Comparison of ENCODE assay signal across 22 mouse cellular contexts in the genomic region with DNA sequence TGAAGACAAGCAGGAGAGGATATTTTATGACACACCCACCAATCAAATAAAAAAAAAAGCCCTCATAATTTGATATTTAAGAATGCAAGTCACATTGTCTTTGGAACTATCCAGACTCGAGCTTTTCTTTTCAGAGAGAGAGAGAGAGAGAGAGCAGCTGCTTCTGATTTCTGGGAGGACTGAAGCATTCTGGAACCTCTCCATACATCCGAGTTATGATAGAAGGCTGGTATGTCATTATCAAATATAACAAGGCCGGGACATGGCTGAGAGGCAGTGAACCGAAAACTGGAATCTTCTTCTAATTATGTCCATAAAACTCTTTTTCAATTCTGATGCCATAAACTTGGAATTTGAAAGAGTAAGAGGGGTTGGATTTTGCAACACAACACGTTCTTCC.
DNase-seq lines count a peak whose midpoint lies in the region; ATAC-seq and TF ChIP-seq lines count a peak whose summit lies in the region.
"Had no signal": no experiment of that assay in that cellular context is flagged by ENCODE, and none has a peak within 500 bp of the region (broad histone marks: within the 10 kb centered on the region; RNA-seq: fewer than 3 reads in every experiment).

No protein-coding gene starts in this region.

- H3K4me1 ChIP-seq in limb, embryonic 14.5 days (ENCODE audit: control insufficient read depth, insufficient read depth, low read length), result no peaks in the 10 kb centered on the region
- peaks cover 6% of the 10 kb centered on the region; the same call in 1 of the 2 replicates for H3K4me1 ChIP-seq in limb, embryonic 10.5 days
- H3K4me1 ChIP-seq in midbrain, embryonic 16.5 days (ENCODE audit: control insufficient read depth, insufficient read depth, low read length), result no peaks in the 10 kb centered on the region
- H3K4me1 ChIP-seq: embryonic facial prominence, embryonic 15.5 days; forebrain, embryonic 10.5 days; forebrain, embryonic 12.5 days had no signal

- H3K27me3 ChIP-seq in limb, embryonic 14.5 days (ENCODE audit: control insufficient read depth, insufficient read depth, low read length), result no peaks in the 10 kb centered on the region
- H3K27me3 ChIP-seq in limb, embryonic 10.5 days (ENCODE audit: low read depth, poor library complexity, severe bottlenecking), result 0 out of 2 replicates have a peak, but pooled peaks cover 4% of the 10 kb centered on the region
- no peaks in the 10 kb centered on the region for H3K27me3 ChIP-seq in midbrain, embryonic 16.5 days (ENCODE audit: control insufficient read depth, insufficient read depth, low read depth, low read length)
- H3K27me3 ChIP-seq: embryonic facial prominence, embryonic 12.5 days; forebrain, embryonic 12.5 days had no signal

- DNase-seq in limb, embryonic 14.5 days (ENCODE audit: low spot score), result peak; percentile 52
- DNase-seq in limb, embryonic 10.5 days (ENCODE audit: low spot score), result no peak
- DNase-seq in Muller cell, postnatal 12 days (ENCODE audit: inconsistent ontology term), result peak; percentile 92
- DNase-seq in NIH3T3 (ENCODE audit: low read depth), result peak; percentile 41
- DNase-seq: adrenal gland, adult 2 months; adrenal gland, postnatal 10 days; adrenal gland, postnatal 25 days; cerebellum, adult 11 months; cerebellum, adult 18-20 months; cerebellum, adult 8-10 months; cerebellum, adult 9-11 months; cerebellum, postnatal 14 days; cerebellum, postnatal 36 days; embryo, embryonic 11 days had no signal

- H3K27ac ChIP-seq in limb, embryonic 14.5 days (replicated peaks; ENCODE audit: low read depth, low read length), result no peak overlapping the region
- no peak overlapping the region for H3K27ac ChIP-seq in limb, embryonic 10.5 days
- H3K27ac ChIP-seq in midbrain, embryonic 16.5 days (ENCODE audit: low read length), result no peak overlapping the region
- H3K27ac ChIP-seq: embryonic facial prominence, embryonic 12.5 days; embryonic facial prominence, embryonic 15.5 days; forebrain, embryonic 10.5 days; forebrain, embryonic 12.5 days had no signal

- 50% methylated on average over 5 of the region's 5 CpGs for WGBS in limb, embryonic 14.5 days
- 89% methylated on average over 5 of the region's 5 CpGs for WGBS in limb, embryonic 10.5 days
- 82% methylated on average over 5 of the region's 5 CpGs for WGBS in midbrain, embryonic 16.5 days

- TF ChIP-seq POLR2A in limb, embryonic 14.5 days (IDR thresholded peaks at IDR 0.05; ENCODE audit: borderline replicate concordance, extremely low read depth, insufficient read depth, insufficient read length), result no peak

- no peak for ATAC-seq in limb, embryonic 14.5 days (ENCODE audit: low FRiP score, low read depth)
- no peak for ATAC-seq in midbrain, embryonic 16.5 days
- ATAC-seq: forebrain, embryonic 14.5 days; forebrain, embryonic 16.5 days had no signal

- no peaks in the 10 kb centered on the region; the same call in 1 of the 2 replicates for H3K9me3 ChIP-seq in limb, embryonic 14.5 days (ENCODE audit: control insufficient read depth, low read length)
- H3K9me3 ChIP-seq in limb, embryonic 10.5 days (replicated peaks), result no peaks in the 10 kb centered on the region
- no peaks in the 10 kb centered on the region for H3K9me3 ChIP-seq in midbrain, embryonic 16.5 days (replicated peaks; ENCODE audit: control insufficient read depth, low read length, poor library complexity, severe bottlenecking)
- H3K9me3 ChIP-seq: embryonic facial prominence, embryonic 15.5 days; forebrain, embryonic 12.5 days had no signal

- H3K4me3 ChIP-seq in limb, embryonic 14.5 days (replicated peaks; ENCODE audit: low read length), result no peak overlapping the region
- H3K4me3 ChIP-seq in limb, embryonic 10.5 days, result no peak overlapping the region
- no peak overlapping the region for H3K4me3 ChIP-seq in midbrain, embryonic 16.5 days (ENCODE audit: low read depth, low read length)
- H3K4me3 ChIP-seq: embryonic facial prominence, embryonic 12.5 days; embryonic facial prominence, embryonic 15.5 days; erythroblast, embryonic 14.5 days; forebrain, embryonic 10.5 days; forebrain, embryonic 12.5 days had no signal

- H3K9ac ChIP-seq in limb, embryonic 14.5 days (ENCODE audit: low read depth, low read length, severe bottlenecking), result no peak overlapping the region
- H3K9ac ChIP-seq in midbrain, embryonic 16.5 days (ENCODE audit: low read depth, low read length), result no peak overlapping the region
- H3K9ac ChIP-seq: embryonic facial prominence, embryonic 12.5 days; embryonic facial prominence, embryonic 15.5 days; forebrain, embryonic 12.5 days had no signal

- no peak overlapping the region for H3K4me2 ChIP-seq in limb, embryonic 14.5 days (replicated peaks; ENCODE audit: low read depth, low read length, severe bottlenecking)
- no peak overlapping the region for H3K4me2 ChIP-seq in midbrain, embryonic 16.5 days (ENCODE audit: low read length)
- H3K4me2 ChIP-seq: embryonic facial prominence, embryonic 12.5 days; embryonic facial prominence, embryonic 15.5 days; forebrain, embryonic 12.5 days had no signal

- no peaks in the 10 kb centered on the region for H3K36me3 ChIP-seq in limb, embryonic 14.5 days (ENCODE audit: control insufficient read depth, insufficient read depth, low read length)
- H3K36me3 ChIP-seq in limb, embryonic 10.5 days, result no peaks in the 10 kb centered on the region
- no peaks in the 10 kb centered on the region for H3K36me3 ChIP-seq in midbrain, embryonic 16.5 days (ENCODE audit: control insufficient read depth, insufficient read depth, low read length)
- H3K36me3 ChIP-seq: embryonic facial prominence, embryonic 12.5 days; embryonic facial prominence, embryonic 15.5 days; forebrain, embryonic 10.5 days; forebrain, embryonic 12.5 days had no signal
